Mouse (Mus musculus): ENCODE measurements around the gene a. TPM values are rescaled to one million over a fixed set of nuclear protein-coding genes. Genes with fewer than 3 reads are reported as not detected.
A peak's percentile ranks its signal among the peaks of the same experiment; 100 is the strongest.

a gene
- polyA plus RNA-seq, 1 experiment from 2014 or later, result 0.41 TPM

DNA sequence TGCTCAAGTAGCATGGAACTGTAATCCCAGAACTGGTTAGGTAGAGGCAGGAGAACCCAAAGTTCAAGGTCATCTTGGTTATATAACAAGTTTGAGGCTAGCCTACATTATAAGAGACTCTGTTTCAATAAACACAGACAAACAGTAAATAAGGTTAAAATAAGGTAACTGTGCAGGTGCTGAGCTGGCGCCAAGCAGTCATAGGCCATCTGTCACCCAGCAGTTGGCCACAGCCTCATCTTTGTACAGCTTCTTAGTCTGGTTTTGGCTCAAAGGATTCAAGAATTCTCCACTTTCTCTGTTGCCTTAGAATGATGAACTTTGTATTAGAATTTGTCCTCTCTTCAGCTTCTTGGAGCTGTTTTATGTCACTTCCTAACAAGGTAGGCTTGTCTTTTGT lies 76.9 kb downstream of the a start:
- H3K4me2 ChIP-seq (replicated peaks; ENCODE audit: low read depth), result no peak overlapping the region
- no peaks in the 10 kb centered on the region for H3K9me3 ChIP-seq (ENCODE audit: control insufficient read depth, low read length)
- no peaks in the 10 kb centered on the region for H3K27me3 ChIP-seq (ENCODE audit: control insufficient read depth, insufficient read depth, low read length)
- H3K9ac ChIP-seq (ENCODE audit: low read length), result no peak overlapping the region
- no peak for DNase-seq (ENCODE audit: low spot score)
- no peak overlapping the region for H3K4me3 ChIP-seq (ENCODE audit: low read depth, low read length)
- TF ChIP-seq EP300 (optimal IDR thresholded peaks at IDR 0.05) (no peak), CTCF (IDR thresholded peaks at IDR 0.05; ENCODE audit: low read depth) (no peak)
- H3K27ac ChIP-seq (replicated peaks), result no peak overlapping the region
- WGBS, result 86% methylated on average over 1 of the region's 1 CpGs
- H3K36me3 ChIP-seq (ENCODE audit: control insufficient read depth, insufficient read depth, low read length), result peaks cover 30% of the 10 kb centered on the region
- H3K4me1 ChIP-seq (replicated peaks; ENCODE audit: control insufficient read depth, insufficient read depth), result no peaks in the 10 kb centered on the region
- no peak for ATAC-seq (ENCODE audit: low FRiP score, low TSS enrichment)

DNA sequence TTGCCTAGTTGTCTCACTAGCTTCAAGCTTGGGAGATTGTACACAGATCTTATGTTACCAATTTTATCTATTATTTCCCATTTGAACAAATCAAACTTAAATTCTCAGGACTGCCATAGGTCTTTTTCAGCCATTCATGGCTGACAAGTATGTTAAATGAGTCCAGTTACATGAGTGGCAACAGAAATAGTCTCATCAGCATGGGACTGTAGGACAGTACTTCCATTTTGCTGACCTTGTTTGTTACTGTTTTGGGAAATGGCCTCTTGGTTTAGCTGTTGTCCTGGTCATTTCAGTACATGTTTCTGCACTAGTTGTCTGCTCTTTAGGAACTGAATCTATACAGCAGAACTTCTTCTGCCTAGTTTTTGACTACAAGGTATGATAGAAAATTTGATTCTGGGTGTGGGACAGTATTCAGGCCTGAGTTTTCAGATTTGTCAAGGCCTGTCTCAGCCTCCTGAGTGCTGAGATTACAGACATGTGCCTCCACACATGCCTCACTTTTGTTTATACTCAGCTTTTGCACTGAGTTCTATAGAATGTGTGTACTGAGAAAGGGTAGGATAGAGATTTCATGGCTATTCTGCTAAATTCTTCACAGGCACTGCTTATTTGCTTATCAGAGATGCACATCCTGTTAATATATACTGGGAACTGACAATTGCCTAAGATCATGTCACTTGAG lies 78.9 kb downstream of the a start:
- no peak overlapping the region for H3K4me3 ChIP-seq (ENCODE audit: low read depth, low read length)
- no peak for TF ChIP-seq CTCF (IDR thresholded peaks at IDR 0.05; ENCODE audit: low read depth)
- no peak for TF ChIP-seq EP300 (optimal IDR thresholded peaks at IDR 0.05)
- H3K9me3 ChIP-seq (ENCODE audit: control insufficient read depth, low read length), result no peaks in the 10 kb centered on the region
- no peaks in the 10 kb centered on the region for H3K4me1 ChIP-seq (replicated peaks; ENCODE audit: control insufficient read depth, insufficient read depth)
- H3K4me2 ChIP-seq (replicated peaks; ENCODE audit: low read depth), result no peak overlapping the region
- ATAC-seq (ENCODE audit: low FRiP score, low TSS enrichment), result no peak
- H3K27ac ChIP-seq (replicated peaks), result no peak overlapping the region
- H3K9ac ChIP-seq (ENCODE audit: low read length), result no peak overlapping the region
- peaks cover 23% of the 10 kb centered on the region for H3K36me3 ChIP-seq (ENCODE audit: control insufficient read depth, insufficient read depth, low read length)
- DNase-seq (ENCODE audit: low spot score), result no peak
- H3K27me3 ChIP-seq (ENCODE audit: control insufficient read depth, insufficient read depth, low read length), result no peaks in the 10 kb centered on the region

- H3K36me3 ChIP-seq (ENCODE audit: control insufficient read depth, insufficient read depth, low read length), result peaks cover 5% of the 10 kb centered on the region
- ATAC-seq (ENCODE audit: low FRiP score, low TSS enrichment) (no peak), DNase-seq (ENCODE audit: low spot score) (no peak)
- TF ChIP-seq EP300 (optimal IDR thresholded peaks at IDR 0.05), result no peak
- TF ChIP-seq CTCF (IDR thresholded peaks at IDR 0.05; ENCODE audit: low read depth), result no peak
- no peak overlapping the region for H3K4me2 ChIP-seq (replicated peaks; ENCODE audit: low read depth)
- no peak overlapping the region for H3K27ac ChIP-seq (replicated peaks)
- no peaks in the 10 kb centered on the region for H3K4me1 ChIP-seq (replicated peaks; ENCODE audit: control insufficient read depth, insufficient read depth)
- WGBS, result 57% methylated on average over 2 of the region's 2 CpGs
- no peaks in the 10 kb centered on the region for H3K27me3 ChIP-seq (ENCODE audit: control insufficient read depth, insufficient read depth, low read length)
- H3K4me3 ChIP-seq (ENCODE audit: low read depth, low read length), result no peak overlapping the region
- H3K9me3 ChIP-seq (ENCODE audit: control insufficient read depth, low read length), result no peaks in the 10 kb centered on the region
- H3K9ac ChIP-seq (ENCODE audit: low read length), result no peak overlapping the region
Measured at GRCm38 (mm10) chr2:154876621-154877020, 85.4 kb downstream of the a start.

GRCm38 (mm10) chr2:154891585-154891984 lies 100.4 kb downstream of the a start:
- peak overlapping the region; percentile 72 for H3K4me2 ChIP-seq (replicated peaks; ENCODE audit: low read depth)
- no peaks in the 10 kb centered on the region for H3K9me3 ChIP-seq (ENCODE audit: control insufficient read depth, low read length)
- WGBS, result 7% methylated on average over 2 of the region's 2 CpGs
- H3K4me3 ChIP-seq (ENCODE audit: low read depth, low read length), result peak overlapping the region; percentile 79
- H3K9ac ChIP-seq (ENCODE audit: low read length), result peak overlapping the region; percentile 90
- no peak for TF ChIP-seq EP300 (optimal IDR thresholded peaks at IDR 0.05)
- no peak for TF ChIP-seq CTCF (IDR thresholded peaks at IDR 0.05; ENCODE audit: low read depth)
- DNase-seq (ENCODE audit: low spot score) (no peak), ATAC-seq (ENCODE audit: low FRiP score, low TSS enrichment) (no peak)
- 0 out of 2 replicates have a peak, but pooled peaks cover 2% of the 10 kb centered on the region for H3K27me3 ChIP-seq (ENCODE audit: control insufficient read depth, insufficient read depth, low read length)
- H3K27ac ChIP-seq (replicated peaks), result no peak overlapping the region
- peaks cover 8% of the 10 kb centered on the region for H3K36me3 ChIP-seq (ENCODE audit: control insufficient read depth, insufficient read depth, low read length)
- H3K4me1 ChIP-seq (replicated peaks; ENCODE audit: control insufficient read depth, insufficient read depth), result peaks cover 2% of the 10 kb centered on the region; the same call in 1 of the 2 replicates

GRCm38 (mm10) chr2:154892201-154893044 lies 101.2 kb downstream of the a start, which contains the start of gene Eif2s2:
TSS of gene Eif2s2 (minus strand) at chr2:154892935.
- H3K4me3 ChIP-seq (ENCODE audit: low read depth, low read length), result peak within 1 kb of the TSS; percentile 79
- H3K9me3 ChIP-seq (ENCODE audit: control insufficient read depth, low read length), result no peaks in the 10 kb centered on the region
- H3K27me3 ChIP-seq (ENCODE audit: control insufficient read depth, insufficient read depth, low read length), result 0 out of 2 replicates have a peak, but pooled peaks cover 2% of the 10 kb centered on the region
- peaks cover 4% of the 10 kb centered on the region; the same call in 1 of the 2 replicates for H3K36me3 ChIP-seq (ENCODE audit: control insufficient read depth, insufficient read depth, low read length)
- H3K4me2 ChIP-seq (replicated peaks; ENCODE audit: low read depth), result peak within 1 kb of the TSS; percentile 72
- peaks cover 2% of the 10 kb centered on the region; the same call in 1 of the 2 replicates for H3K4me1 ChIP-seq (replicated peaks; ENCODE audit: control insufficient read depth, insufficient read depth)
- TF ChIP-seq EP300 (optimal IDR thresholded peaks at IDR 0.05) (no peak), CTCF (IDR thresholded peaks at IDR 0.05; ENCODE audit: low read depth) (no peak)
- peak; percentile 98 for ATAC-seq (ENCODE audit: low FRiP score, low TSS enrichment)
- peak; percentile 95 for DNase-seq (ENCODE audit: low spot score)
- peak within 1 kb of the TSS; percentile 90 for H3K27ac ChIP-seq (replicated peaks)
- H3K9ac ChIP-seq (ENCODE audit: low read length), result peak within 1 kb of the TSS; percentile 90
- under 1% methylated on average over 75 of the region's 75 CpGs for WGBS
